25 mouse cellular contexts compared by ENCODE assay signal in the genomic region with DNA sequence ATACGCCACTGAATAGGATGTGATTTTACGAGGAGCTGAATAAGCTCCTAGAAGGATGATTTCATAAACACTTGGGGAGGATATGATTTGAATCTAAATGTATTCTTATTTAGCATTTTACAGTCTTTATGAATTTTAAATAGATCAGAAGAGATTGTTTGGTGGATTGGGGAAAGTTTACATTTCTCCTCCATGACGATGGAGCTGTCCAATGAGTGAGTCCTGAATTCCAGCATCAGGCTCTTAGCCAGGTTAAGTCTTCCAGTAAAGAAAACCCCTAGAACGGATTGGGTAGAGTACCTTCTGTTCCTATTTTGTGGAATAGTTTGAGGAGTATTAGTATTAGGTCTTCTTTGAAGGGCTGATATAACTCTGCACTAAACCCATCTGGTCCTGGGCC.
A peak's percentile ranks its signal among the peaks of the same experiment; 100 is the strongest.
DNase-seq lines count a peak whose midpoint lies in the region; ATAC-seq lines count a peak whose summit lies in the region.
"Had no signal": no experiment of that assay in that cellular context is flagged by ENCODE, and none has a peak within 500 bp of the region (broad histone marks: within the 10 kb centered on the region; RNA-seq: fewer than 3 reads in every experiment).

No protein-coding gene starts in this region.

- H3K27ac ChIP-seq in kidney, embryonic 15.5 days, result no peak overlapping the region
- H3K27ac ChIP-seq in midbrain, embryonic 11.5 days (ENCODE audit: low read depth, low read length), result no peak overlapping the region
- H3K27ac ChIP-seq in midbrain, embryonic 16.5 days (ENCODE audit: low read length), result no peak overlapping the region
- H3K27ac ChIP-seq: embryonic facial prominence, embryonic 15.5 days; forebrain, embryonic 10.5 days; heart, embryonic 10.5 days; hindbrain, embryonic 12.5 days had no signal

- DNase-seq in kidney, postnatal 10 days, result peak; percentile 32
- DNase-seq in midbrain, embryonic 11.5 days (ENCODE audit: low spot score, missing footprints), result peak; percentile 44
- DNase-seq in embryo, embryonic 11 days, result peak; percentile 39
- DNase-seq in MN1 (ENCODE audit: low spot score), result no peak
- no peak for DNase-seq in layer of hippocampus, postnatal 36 days
- DNase-seq: adrenal gland, postnatal 14 days; cerebellum, adult 11-12 months; cerebellum, adult 9-10 months; cerebellum, postnatal 25 days; gastrocnemius, postnatal 10 days; heart, adult 18-20 months; heart, postnatal 10 days; heart, postnatal 4 days had no signal

- 81% methylated on average over 4 of the region's 4 CpGs for WGBS in kidney, embryonic 15.5 days
- WGBS in midbrain, embryonic 11.5 days, result 79% methylated on average over 4 of the region's 4 CpGs
- 76% methylated on average over 4 of the region's 4 CpGs for WGBS in midbrain, embryonic 16.5 days

- ATAC-seq in kidney, embryonic 15.5 days (replicated peaks; ENCODE audit: low FRiP score), result no peak
- no peak for ATAC-seq in midbrain, embryonic 11.5 days (ENCODE audit: low FRiP score)
- ATAC-seq in midbrain, embryonic 16.5 days, result no peak
- ATAC-seq: activated CD4-positive, CD25-positive, alpha-beta regulatory T cell, adult 4 months; forebrain, embryonic 14.5 days; hindbrain, embryonic 16.5 days; inflammation-experienced regulatory T-cells, adult 6 months; Patski had no signal

- no peak overlapping the region for H3K4me2 ChIP-seq in kidney, embryonic 15.5 days
- no peak overlapping the region for H3K4me2 ChIP-seq in midbrain, embryonic 11.5 days
- H3K4me2 ChIP-seq in midbrain, embryonic 16.5 days (ENCODE audit: low read length), result no peak overlapping the region
- H3K4me2 ChIP-seq: embryonic facial prominence, embryonic 15.5 days; hindbrain, embryonic 12.5 days had no signal

- no peaks in the 10 kb centered on the region for H3K27me3 ChIP-seq in kidney, embryonic 15.5 days
- no peaks in the 10 kb centered on the region for H3K27me3 ChIP-seq in midbrain, embryonic 11.5 days (ENCODE audit: control insufficient read depth, insufficient read depth, low read length)
- no peaks in the 10 kb centered on the region for H3K27me3 ChIP-seq in midbrain, embryonic 16.5 days (ENCODE audit: control insufficient read depth, insufficient read depth, low read depth, low read length)
- H3K27me3 ChIP-seq: embryonic facial prominence, embryonic 15.5 days; hindbrain, embryonic 12.5 days had no signal

- no peaks in the 10 kb centered on the region for H3K9me3 ChIP-seq in kidney, embryonic 15.5 days (replicated peaks)
- no peaks in the 10 kb centered on the region for H3K9me3 ChIP-seq in midbrain, embryonic 11.5 days (ENCODE audit: control insufficient read depth, low read length)
- H3K9me3 ChIP-seq in midbrain, embryonic 16.5 days (replicated peaks; ENCODE audit: control insufficient read depth, low read length, poor library complexity, severe bottlenecking), result no peaks in the 10 kb centered on the region
- H3K9me3 ChIP-seq: embryonic facial prominence, embryonic 15.5 days; forebrain, embryonic 10.5 days; heart, embryonic 10.5 days; hindbrain, embryonic 12.5 days had no signal

- H3K9ac ChIP-seq in kidney, embryonic 15.5 days, result no peak overlapping the region
- no peak overlapping the region for H3K9ac ChIP-seq in midbrain, embryonic 11.5 days (ENCODE audit: low read length)
- H3K9ac ChIP-seq in midbrain, embryonic 16.5 days (ENCODE audit: low read depth, low read length), result no peak overlapping the region
- H3K9ac ChIP-seq: embryonic facial prominence, embryonic 15.5 days; hindbrain, embryonic 12.5 days had no signal

- no peak overlapping the region for H3K4me3 ChIP-seq in kidney, embryonic 15.5 days (replicated peaks)
- no peak overlapping the region for H3K4me3 ChIP-seq in midbrain, embryonic 11.5 days (ENCODE audit: low read depth, low read length)
- H3K4me3 ChIP-seq in midbrain, embryonic 16.5 days (ENCODE audit: low read depth, low read length), result no peak overlapping the region
- H3K4me3 ChIP-seq: embryonic facial prominence, embryonic 15.5 days; erythroblast, embryonic 14.5 days; forebrain, embryonic 10.5 days; heart, embryonic 10.5 days; hindbrain, embryonic 12.5 days had no signal

- no peaks in the 10 kb centered on the region for H3K36me3 ChIP-seq in kidney, embryonic 15.5 days
- H3K36me3 ChIP-seq in midbrain, embryonic 11.5 days (ENCODE audit: control insufficient read depth, insufficient read depth, low read length), result no peaks in the 10 kb centered on the region
- H3K36me3 ChIP-seq in midbrain, embryonic 16.5 days (ENCODE audit: control insufficient read depth, insufficient read depth, low read length), result no peaks in the 10 kb centered on the region
- H3K36me3 ChIP-seq: embryonic facial prominence, embryonic 15.5 days; forebrain, embryonic 10.5 days; heart, embryonic 10.5 days; hindbrain, embryonic 12.5 days had no signal

- no peaks in the 10 kb centered on the region for H3K4me1 ChIP-seq in kidney, embryonic 15.5 days
- H3K4me1 ChIP-seq in midbrain, embryonic 11.5 days (ENCODE audit: control insufficient read depth, insufficient read depth, low read length), result no peaks in the 10 kb centered on the region
- H3K4me1 ChIP-seq in midbrain, embryonic 16.5 days (ENCODE audit: control insufficient read depth, insufficient read depth, low read length), result no peaks in the 10 kb centered on the region
- H3K4me1 ChIP-seq: embryonic facial prominence, embryonic 15.5 days; forebrain, embryonic 10.5 days; heart, embryonic 10.5 days; hindbrain, embryonic 12.5 days had no signal

Comparison
In these comparisons a context has a peak if more than half of its experiments do, and no peak if none do; other contexts are left out.
1. DNase-seq: peak in kidney, postnatal 10 days (single experiment), midbrain, embryonic 11.5 days (single experiment) and embryo, embryonic 11 days (single experiment); none in MN1 (single experiment) and layer of hippocampus, postnatal 36 days (0 of 2).